Mouse (Mus musculus) urinary bladder, postnatal 36 days (tissue): ENCODE data around the gene Plcb1.
"Not testable (repeated sequence)": the region's sequence is repeated elsewhere in the genome, so short reads cannot be mapped to it uniquely, and the experiment has no call there.

ENCODE experiments used
- DNase-seq, 2 experiments: peaks; one replicate each; pipeline ENCODE4 v3.0.0; 2022; ENCODE audit warnings: low spot score in 2 of 2, mixed read lengths in 1 of 2

The Plcb1 gene

GRCm38 (mm10) chr2:134968380-134968779 lies 182.5 kb downstream of the Plcb1 start:
- DNase-seq, result no peak

GRCm38 (mm10) chr2:134972376-134972775 lies 186.5 kb downstream of the Plcb1 start:
- DNase-seq, result no peak

DNA sequence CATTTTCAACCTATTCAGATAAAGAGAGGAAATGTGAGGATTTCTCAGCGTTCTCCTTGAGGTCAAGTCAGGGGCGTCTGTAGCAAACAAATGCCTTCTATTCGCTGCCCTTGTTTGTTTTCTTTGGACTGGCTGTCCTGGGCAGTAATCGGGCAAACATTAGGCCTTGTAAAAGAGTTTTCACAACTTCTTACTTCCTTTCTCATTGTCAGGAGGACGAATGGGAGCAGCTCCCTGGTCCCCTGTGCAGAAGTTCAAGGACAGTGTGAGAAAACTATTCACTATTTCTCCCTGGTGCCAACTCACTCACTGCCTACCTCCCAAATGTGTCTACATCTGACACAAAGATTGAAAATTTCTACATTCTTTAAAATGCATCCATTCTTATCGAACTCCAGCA lies 188.8 kb downstream of the Plcb1 start:
- no peak for DNase-seq

DNA sequence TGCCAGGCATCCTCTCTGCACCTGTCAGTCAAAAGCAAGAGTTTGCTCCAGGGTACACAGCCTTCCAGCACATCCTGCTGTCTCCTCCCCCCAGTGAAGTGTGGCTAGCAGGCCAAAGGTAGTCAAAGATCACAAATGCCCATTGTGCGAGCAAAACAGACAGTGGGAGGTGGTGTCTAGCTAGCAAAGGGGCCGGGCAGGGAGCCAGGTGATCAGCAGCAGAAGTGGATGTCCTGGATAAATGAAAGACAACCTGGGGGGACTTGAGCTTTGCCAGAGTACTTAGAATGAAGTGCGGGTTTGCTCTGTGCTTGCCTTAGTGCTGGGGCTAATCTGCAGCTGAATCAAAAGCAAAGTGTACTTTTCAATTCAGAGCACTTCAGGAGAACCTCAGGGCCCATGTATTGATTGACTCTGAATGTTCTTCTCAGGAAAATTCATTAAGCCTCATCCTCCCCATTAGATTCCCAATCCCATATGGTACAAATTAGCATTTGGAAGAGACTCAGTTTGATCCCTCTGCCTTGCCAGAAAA lies 191.0 kb downstream of the Plcb1 start:
- peak in 1 of 2 experiments; percentile 4 for DNase-seq

DNA sequence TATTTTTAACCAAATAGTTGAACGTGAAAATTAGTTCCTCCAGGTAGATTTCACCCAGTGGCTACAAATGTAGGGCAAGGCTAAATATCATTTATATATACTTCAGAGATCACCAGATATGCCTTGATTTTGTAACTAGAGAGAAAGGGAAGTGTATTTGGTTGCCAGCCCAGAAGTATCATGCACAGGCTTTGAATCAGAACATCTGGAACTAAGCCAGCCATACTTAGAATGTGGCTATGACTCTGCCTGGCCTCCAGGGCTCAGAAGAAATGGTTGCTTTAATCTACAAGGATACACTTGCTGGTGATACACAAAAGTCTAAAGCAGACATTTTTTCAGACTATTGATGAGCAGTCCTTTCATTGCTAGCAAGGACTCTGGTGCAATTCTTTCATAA lies 191.8 kb downstream of the Plcb1 start:
- no peak for DNase-seq

GRCm38 (mm10) chr2:134981394-134981793 lies 195.5 kb downstream of the Plcb1 start:
- DNase-seq, result no peak

DNA sequence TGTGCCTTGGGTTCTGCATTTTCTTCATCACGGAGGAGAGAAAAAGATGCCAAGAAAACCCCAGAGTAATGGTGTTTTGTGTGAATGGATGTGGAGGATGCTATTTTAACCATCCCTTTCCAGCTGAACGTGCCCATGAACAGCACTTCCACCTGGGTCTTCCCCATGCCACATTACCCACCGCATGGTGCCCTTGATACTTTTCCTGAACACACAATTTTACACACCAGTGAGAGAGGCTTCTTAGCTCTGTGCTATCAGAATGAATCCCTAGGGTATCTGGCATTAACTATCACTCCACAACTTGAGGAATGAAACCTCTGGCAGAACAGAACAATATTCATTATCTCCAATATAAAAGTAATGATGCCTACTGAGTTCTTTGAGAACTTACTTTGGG lies 199.0 kb downstream of the Plcb1 start:
- DNase-seq, result no peak

DNA sequence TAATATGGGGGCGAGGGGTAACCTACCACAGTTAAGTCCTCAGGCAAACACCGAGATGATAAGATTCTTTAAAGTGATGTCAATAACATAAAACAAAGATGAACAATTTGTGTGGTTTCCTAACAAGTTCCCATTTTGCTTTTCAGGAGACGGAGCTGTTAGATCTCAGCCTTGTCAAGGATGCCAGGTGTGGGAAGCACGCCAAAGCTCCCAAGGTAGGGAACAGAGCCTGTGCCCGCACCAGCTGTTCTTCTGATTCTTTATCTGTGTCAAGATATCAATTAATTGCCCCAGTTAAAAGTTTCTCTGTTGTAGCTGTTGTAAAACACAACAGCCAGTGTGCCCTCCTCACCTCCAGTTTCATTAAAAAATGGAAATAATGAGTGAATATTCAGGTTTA lies 202.1 kb downstream of the Plcb1 start:
- no peak for DNase-seq

GRCm38 (mm10) chr2:134989650-134990292 lies 203.9 kb downstream of the Plcb1 start:
- no peak for DNase-seq

DNA sequence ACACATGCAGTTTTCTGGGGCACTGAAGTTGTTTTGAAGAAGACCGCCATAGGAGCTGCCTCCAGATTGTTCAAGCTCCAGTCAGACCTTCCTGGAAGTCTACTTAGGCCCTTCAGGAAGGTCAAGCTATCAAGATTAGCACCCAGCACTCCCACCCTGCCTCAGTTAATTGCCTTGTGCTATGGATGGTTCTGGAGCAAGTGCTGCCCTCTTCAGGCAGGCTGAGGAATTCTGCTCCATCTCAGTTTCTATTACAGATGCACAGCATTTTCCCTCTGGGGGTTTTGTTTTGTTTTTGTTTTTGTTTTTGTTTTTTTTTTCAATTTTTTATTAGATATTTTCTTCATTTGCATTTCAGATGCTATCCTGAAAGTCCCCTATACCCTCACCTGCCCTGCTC lies 221.3 kb downstream of the Plcb1 start:
- DNase-seq, result no peak

- not testable (repeated sequence) for DNase-seq
Observed at GRCm38 (mm10) chr2:135007885-135008284, 222.0 kb downstream of the Plcb1 start.

- DNase-seq, result no peak
Observed at GRCm38 (mm10) chr2:135010371-135010770, 224.5 kb downstream of the Plcb1 start.

GRCm38 (mm10) chr2:135015501-135015900 lies 229.6 kb downstream of the Plcb1 start:
- DNase-seq, result no peak

GRCm38 (mm10) chr2:135018275-135018674 lies 232.4 kb downstream of the Plcb1 start:
- DNase-seq, result no peak

- DNase-seq, result no peak
Observed at GRCm38 (mm10) chr2:135018708-135019107, 232.8 kb downstream of the Plcb1 start.

- no peak for DNase-seq
Observed at GRCm38 (mm10) chr2:135019588-135019987, 233.7 kb downstream of the Plcb1 start.

DNA sequence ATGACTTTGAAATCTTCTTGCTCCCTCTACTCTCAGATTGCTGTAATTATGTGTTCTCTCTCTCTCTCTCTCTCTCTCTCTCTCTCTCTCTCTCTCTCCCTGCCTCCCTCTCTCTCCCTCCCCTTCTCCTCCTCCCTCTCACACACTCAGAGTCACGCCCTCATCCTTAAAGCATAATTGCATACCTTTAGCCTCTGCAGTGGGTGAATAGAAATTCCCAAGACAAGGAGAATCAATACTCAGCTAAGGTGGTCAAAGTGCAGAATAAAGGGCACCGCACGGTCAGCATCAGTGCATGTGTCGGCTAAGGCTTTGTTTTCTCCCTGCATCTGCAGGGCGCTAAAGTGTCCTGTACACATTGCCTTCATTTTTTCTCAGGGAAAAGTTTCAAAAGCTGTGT lies 243.4 kb downstream of the Plcb1 start:
- DNase-seq, result no peak

DNA sequence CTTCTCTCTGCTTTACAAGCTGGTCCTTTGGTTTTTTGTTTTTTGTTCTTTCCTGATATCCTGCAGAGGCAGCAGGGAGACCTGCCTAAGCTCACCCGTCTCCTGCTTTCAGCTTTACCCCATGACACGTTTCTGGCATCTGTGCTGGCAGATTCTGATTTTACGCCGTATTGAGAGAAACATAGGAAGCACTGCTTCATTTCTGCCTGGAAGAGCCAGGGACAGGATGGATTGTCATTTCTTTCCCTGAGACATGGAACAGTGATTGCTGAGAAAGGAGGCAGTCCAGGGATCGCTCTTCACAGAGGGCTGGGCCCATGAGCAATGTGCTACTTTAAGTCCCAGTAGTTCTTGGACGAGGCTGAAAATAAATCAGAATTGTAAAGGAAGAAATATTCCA lies 243.8 kb downstream of the Plcb1 start:
- no peak for DNase-seq

DNA sequence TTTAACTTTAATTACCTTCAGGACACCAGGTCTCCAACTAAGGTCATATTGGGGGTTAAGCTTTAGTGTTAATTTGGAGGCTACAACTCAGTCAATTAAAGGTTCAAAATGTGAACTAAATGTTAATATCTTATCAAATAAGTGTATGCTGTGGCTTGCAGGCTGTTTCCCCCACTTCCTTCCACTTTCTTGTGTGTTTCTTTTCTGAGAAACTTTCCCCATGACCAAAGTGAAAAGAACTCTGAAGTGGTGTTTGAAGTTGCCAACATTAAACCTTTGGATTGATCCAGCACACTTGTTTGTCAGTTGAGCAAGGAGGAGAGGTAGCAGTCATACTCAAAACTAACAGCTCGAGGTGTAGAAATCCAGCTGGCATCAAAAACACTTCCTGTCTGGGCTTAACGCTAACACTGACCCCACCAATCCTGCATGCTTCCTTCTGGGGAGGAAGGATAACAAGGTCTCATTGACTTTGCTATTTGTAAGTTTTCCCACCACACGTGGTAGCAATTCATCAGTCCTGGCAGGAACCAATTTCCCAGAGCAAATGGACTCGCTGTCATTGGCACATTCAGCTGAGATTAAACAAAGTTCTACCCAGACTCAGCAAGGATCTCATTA lies 249.9 kb downstream of the Plcb1 start:
- DNase-seq, result no peak

DNA sequence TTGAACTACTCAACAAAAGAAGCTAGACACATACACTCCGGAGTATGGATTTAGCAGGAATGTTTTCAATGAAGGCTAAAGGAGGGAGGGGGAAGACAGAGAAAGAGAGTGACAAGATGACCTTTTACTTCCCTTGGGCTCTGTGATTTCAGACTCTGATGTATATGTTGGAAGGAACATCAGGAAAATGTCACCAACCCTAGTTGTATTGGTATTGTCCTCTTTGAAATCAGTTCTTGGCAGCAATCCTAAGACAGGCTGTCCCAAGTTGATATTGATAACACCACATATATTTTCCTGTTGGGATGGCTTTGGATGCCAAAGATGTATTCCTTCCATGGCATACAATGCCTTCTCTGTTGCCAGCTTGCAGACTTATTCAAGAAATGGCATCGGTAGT lies 262.9 kb downstream of the Plcb1 start:
- no peak for DNase-seq

DNA sequence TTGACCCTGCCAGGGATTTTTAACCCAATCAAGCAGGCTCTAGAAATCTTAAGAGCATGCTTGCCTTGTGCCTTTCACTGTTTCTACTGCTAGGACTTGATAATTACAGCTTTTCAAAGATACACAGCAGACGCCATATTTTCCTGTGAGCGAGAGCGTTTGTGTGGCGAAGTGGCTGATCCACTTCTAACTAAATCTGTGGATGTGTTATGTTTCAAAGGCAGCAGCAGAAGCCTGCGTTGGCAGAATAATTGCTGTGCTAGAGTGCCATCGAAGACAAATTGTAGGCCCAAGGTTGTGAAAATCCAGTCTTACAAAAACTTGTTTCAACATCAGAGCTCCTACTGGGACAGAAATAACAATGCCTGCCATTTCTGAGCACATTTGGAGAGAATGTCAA lies 263.4 kb downstream of the Plcb1 start:
- DNase-seq, result no peak

- no peak for DNase-seq
Observed at GRCm38 (mm10) chr2:135051540-135052288, 265.8 kb downstream of the Plcb1 start.

- no peak for DNase-seq
Observed at GRCm38 (mm10) chr2:135053391-135053790, 267.5 kb downstream of the Plcb1 start.
